Mouse (Mus musculus) stomach, embryonic 14.5 days (tissue): ENCODE measurements around the gene Lyl1. TPM values are rescaled to one million over a fixed set of nuclear protein-coding genes. Genes with fewer than 3 reads are reported as not detected.

Source experiments
- ATAC-seq: fragments of 200-750 bp; cut with Nextera tagmentation; 2 replicates; pipeline ENCODE4 v1.8.0; 2017; ENCODE audit warnings: low read depth, moderate TSS enrichment; ENCODE audit not compliant: insufficient number of reproducible peaks, insufficient read depth, low FRiP score
- H3K27ac ChIP-seq: fragments of 300-500 bp; sonication (generic); 2 replicates; pipeline ENCODE4 v1.5.1; 2014; ENCODE audit warnings: mild to moderate bottlenecking, low read length, moderate library complexity, mixed read lengths
- H3K27me3 ChIP-seq: fragments of 300-500 bp; sonication (generic); 2 replicates; pipeline ENCODE4 v1.6.1; 2014; ENCODE audit warnings: low read length, control low read depth, mixed read lengths; ENCODE audit not compliant: control insufficient read depth, insufficient read depth
- H3K36me3 ChIP-seq: fragments of 300-500 bp; sonication (generic); 2 replicates; pipeline ENCODE4 v1.6.1; 2014; ENCODE audit warnings: mild to moderate bottlenecking, control low read depth, low read length, moderate library complexity, mixed read lengths; ENCODE audit not compliant: control insufficient read depth, insufficient read depth
- H3K4me1 ChIP-seq: fragments of 300-500 bp; sonication (generic); 2 replicates; pipeline ENCODE4 v1.6.1; 2014; ENCODE audit warnings: low read length, control low read depth, mixed read lengths; ENCODE audit not compliant: control insufficient read depth, insufficient read depth
- H3K4me2 ChIP-seq: fragments of 300-500 bp; sonication (generic); replicated peaks from 2 replicates; pipeline ENCODE4 v1.6.1; 2014; ENCODE audit warnings: low read depth, low read length, control low read depth
- H3K4me3 ChIP-seq: fragments of 300-500 bp; sonication (generic); 2 replicates; pipeline ENCODE4 v1.5.1; 2014; ENCODE audit warnings: low read depth, low read length, control low read depth
- H3K9ac ChIP-seq: fragments of 300-500 bp; sonication (generic); replicated peaks from 2 replicates; pipeline ENCODE4 v1.6.1; 2014; ENCODE audit warnings: low read depth, mild to moderate bottlenecking, control low read depth, low read length, moderate library complexity, mixed read lengths
- H3K9me3 ChIP-seq: fragments of 300-500 bp; sonication (generic); 2 replicates; pipeline ENCODE4 v1.6.1; 2016; ENCODE audit warnings: low read depth, low read length, control low read depth; ENCODE audit not compliant: control insufficient read depth
- WGBS: fragments of 180-500 bp; shearing (Covaris S2); extraction: QIAGEN DNeasy Blood & Tissue Kit; methylation state at CpG from one replicate; pipeline ENCODE4 v1.1.7; 2014; 5-methylcytosine and 5-hydroxymethylcytosine counted together
- polyA plus RNA-seq: library from polyadenylated mRNA; unstranded; fragments of >200 nt; fragmentation: Nextera tagmentation; extraction: Ambion mirVana; gene quantifications from 2 replicates; pipeline ENCODE4 v1.2.1, GENCODE M21; 2014

Lyl1 gene
- polyA plus RNA-seq, 1 experiment from 2014 or later: 4.6 TPM

GRCm38 (mm10) chr8:84684537-84684936 is 16.7 kb upstream of the Lyl1 start:
- no peak for ATAC-seq
- WGBS: 68% methylated on average over 3 of the region's 3 CpGs

GRCm38 (mm10) chr8:84686191-84687002 is 14.9 kb upstream of the Lyl1 start, which contains the start of gene Trmt1:
Gene Trmt1, plus strand, starts transcription at chr8:84686307.
- Histone ChIP-seq H3K4me1 (peaks cover 31% of the 10 kb centered on the region), H3K36me3 (peaks cover 9% of the 10 kb centered on the region; the same call in 1 of the 2 replicates), H3K4me2 (peak within 1 kb of the TSS; percentile 88), H3K27me3 (no peaks in the 10 kb centered on the region), H3K4me3 (peak within 1 kb of the TSS; percentile 99), H3K9me3 (no peaks in the 10 kb centered on the region), H3K9ac (peak within 1 kb of the TSS; percentile 96), H3K27ac (peak within 1 kb of the TSS; percentile 96)
- ATAC-seq: peak; percentile 16; the same call in 1 of the 2 replicates
- 8% methylated on average over 20 of the region's 20 CpGs for WGBS

More at GRCm38 (mm10) chr8:84684537-84684936, 16.7 kb upstream of the Lyl1 start:
- Histone ChIP-seq H3K9me3 (no peaks in the 10 kb centered on the region), H3K27me3 (no peaks in the 10 kb centered on the region), H3K27ac (no peak overlapping the region), H3K36me3 (peaks cover 4% of the 10 kb centered on the region; the same call in 1 of the 2 replicates), H3K4me1 (peaks cover 22% of the 10 kb centered on the region), H3K9ac (no peak overlapping the region), H3K4me3 (no peak overlapping the region), H3K4me2 (no peak overlapping the region)

- Histone ChIP-seq H3K4me2 (peak overlapping the region; percentile 88), H3K27ac (peak overlapping the region; percentile 96), H3K9ac (peak overlapping the region; percentile 96), H3K36me3 (peaks cover 13% of the 10 kb centered on the region), H3K9me3 (no peaks in the 10 kb centered on the region), H3K27me3 (no peaks in the 10 kb centered on the region), H3K4me3 (peak overlapping the region; percentile 99), H3K4me1 (peaks cover 31% of the 10 kb centered on the region)
- peak; percentile 37; the same call in 1 of the 2 replicates for ATAC-seq
- under 1% methylated on average over 61 of the region's 62 CpGs for WGBS
Measured at GRCm38 (mm10) chr8:84687003-84687704, 14.1 kb upstream of the Lyl1 start.

- WGBS: 0% methylated on average over 28 of the region's 37 CpGs
- Histone ChIP-seq H3K27me3 (no peaks in the 10 kb centered on the region), H3K9me3 (no peaks in the 10 kb centered on the region), H3K9ac (peak within 1 kb of the TSS; percentile 96), H3K4me2 (peak within 1 kb of the TSS; percentile 88), H3K4me1 (peaks cover 31% of the 10 kb centered on the region), H3K4me3 (peak within 1 kb of the TSS; percentile 99), H3K27ac (peak within 1 kb of the TSS; percentile 96), H3K36me3 (peaks cover 18% of the 10 kb centered on the region)
- peak; percentile 78 for ATAC-seq
Measured at GRCm38 (mm10) chr8:84687705-84688100, 13.6 kb upstream of the Lyl1 start, which contains the start of gene Nacc1. Gene Nacc1, minus strand, starts transcription at chr8:84687862.

- peak overlapping the region; percentile 72 for H3K4me2 ChIP-seq
- H3K4me1 ChIP-seq: peaks cover 31% of the 10 kb centered on the region
- H3K9me3 ChIP-seq: no peaks in the 10 kb centered on the region
- peak overlapping the region; percentile 80 for H3K27ac ChIP-seq
- H3K4me3 ChIP-seq: peak overlapping the region; percentile 96
- peaks cover 19% of the 10 kb centered on the region for H3K36me3 ChIP-seq
- H3K27me3 ChIP-seq: no peaks in the 10 kb centered on the region
- H3K9ac ChIP-seq: peak overlapping the region; percentile 63
- ATAC-seq: peak; percentile 91
- WGBS: under 1% methylated on average over 47 of the region's 47 CpGs
Measured at GRCm38 (mm10) chr8:84689091-84689915, 12.0 kb upstream of the Lyl1 start.

GRCm38 (mm10) chr8:84693332-84693731 is 7.9 kb upstream of the Lyl1 start:
- Histone ChIP-seq H3K4me3 (no peak overlapping the region), H3K4me2 (no peak overlapping the region), H3K9ac (no peak overlapping the region), H3K27me3 (no peaks in the 10 kb centered on the region), H3K9me3 (no peaks in the 10 kb centered on the region), H3K27ac (no peak overlapping the region), H3K36me3 (peaks cover 49% of the 10 kb centered on the region), H3K4me1 (peaks cover 15% of the 10 kb centered on the region)
- ATAC-seq: no peak
- WGBS: 63% methylated on average over 4 of the region's 4 CpGs

- Histone ChIP-seq H3K4me2 (no peak overlapping the region), H3K9me3 (no peaks in the 10 kb centered on the region), H3K4me1 (peaks cover 5% of the 10 kb centered on the region; the same call in 1 of the 2 replicates), H3K36me3 (peaks cover 53% of the 10 kb centered on the region), H3K27ac (no peak overlapping the region), H3K9ac (no peak overlapping the region), H3K27me3 (no peaks in the 10 kb centered on the region), H3K4me3 (no peak overlapping the region)
- ATAC-seq: no peak
- WGBS: 88% methylated on average over 6 of the region's 6 CpGs
Measured at GRCm38 (mm10) chr8:84695140-84695539, 6.1 kb upstream of the Lyl1 start.
